Mouse (Mus musculus): Measurements from ENCODE around the gene Cdk5r2. TPM values are rescaled to one million over a fixed set of nuclear protein-coding genes. Genes with fewer than 3 reads are reported as not detected.
"Not testable (repeated sequence)": the region's sequence is repeated elsewhere in the genome, so short reads cannot be mapped to it uniquely, and the experiment has no call there.

Gene Cdk5r2
- polyA plus RNA-seq, 1 experiment from 2014 or later, result not detected

DNA sequence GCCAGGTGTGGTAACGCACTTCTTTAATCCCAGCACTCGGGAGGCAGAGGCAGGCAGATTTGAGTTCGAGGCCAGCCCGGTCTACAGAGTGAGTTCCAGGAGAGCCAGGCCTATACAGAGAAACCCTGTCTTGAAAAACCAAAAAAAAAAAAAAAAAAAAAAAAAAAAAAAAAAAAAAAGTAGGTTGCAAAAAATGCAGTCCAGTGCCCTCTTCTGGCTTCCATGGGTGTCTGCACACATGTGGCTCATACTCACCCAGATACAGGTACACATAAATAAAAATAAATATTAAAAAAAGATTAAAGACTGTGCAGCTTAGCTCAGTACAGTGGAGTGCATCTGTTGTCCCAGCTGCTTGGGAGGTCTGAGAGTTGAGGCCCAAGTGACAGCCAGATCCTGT, 31.1 kb upstream of the Cdk5r2 start:
- H3K4me1 ChIP-seq; H3K27me3 ChIP-seq (ENCODE audit: insufficient read depth, poor library complexity, severe bottlenecking); H3K9me3 ChIP-seq; H3K36me3 ChIP-seq; H3K27ac ChIP-seq; DNase-seq (ENCODE audit: low spot score); H3K4me3 ChIP-seq: not testable (repeated sequence)
- WGBS, result 95% methylated on average over 4 of the region's 4 CpGs

DNA sequence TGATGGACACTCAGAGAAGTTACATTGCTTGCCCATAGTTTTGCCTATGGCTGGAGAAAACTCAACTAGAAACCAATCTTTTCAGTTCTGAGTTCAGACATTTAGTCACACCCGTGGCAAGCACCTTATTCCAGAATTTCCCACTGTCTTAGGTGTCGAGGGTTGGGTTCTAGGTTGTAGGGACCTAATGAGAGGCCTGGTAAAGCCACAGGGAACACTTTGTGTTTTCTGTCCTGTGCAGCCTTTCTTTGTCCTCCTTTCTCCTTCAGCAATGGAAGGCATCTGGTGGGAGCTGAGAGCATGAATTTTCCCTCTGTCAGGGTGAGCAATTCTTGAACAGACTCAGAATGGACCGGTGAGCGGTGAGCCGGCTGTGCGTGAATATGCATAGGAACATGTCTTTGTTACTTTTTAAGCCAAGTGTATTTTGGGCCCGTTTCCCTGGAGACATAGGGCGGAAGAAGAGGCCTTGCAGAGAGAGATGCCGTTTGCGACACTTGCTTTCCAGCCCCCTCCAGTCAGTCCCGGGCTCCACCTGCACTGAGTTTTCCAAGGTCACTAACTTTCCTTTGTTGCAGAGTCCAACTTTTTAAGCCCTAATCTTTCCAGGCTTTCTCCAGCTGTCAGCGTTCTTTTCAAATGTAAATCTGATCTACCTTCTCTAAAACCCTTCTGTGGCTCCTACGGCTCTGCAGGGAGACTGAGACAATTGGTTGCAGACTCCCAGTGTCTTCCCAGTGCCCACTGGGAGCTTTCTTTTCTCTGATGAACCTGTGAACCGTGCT, 30.0 kb upstream of the Cdk5r2 start:
- Histone ChIP-seq H3K4me1 (no peaks in the 10 kb centered on the region), H3K27me3 (ENCODE audit: insufficient read depth, poor library complexity, severe bottlenecking) (no peaks in the 10 kb centered on the region), H3K4me3 (no peak overlapping the region; the same call in 1 of the 2 replicates), H3K27ac (no peak overlapping the region), H3K9me3 (no peaks in the 10 kb centered on the region), H3K36me3 (no peaks in the 10 kb centered on the region)
- no peak for DNase-seq (ENCODE audit: low spot score)
- 27% methylated on average over 14 of the region's 14 CpGs for WGBS

DNA sequence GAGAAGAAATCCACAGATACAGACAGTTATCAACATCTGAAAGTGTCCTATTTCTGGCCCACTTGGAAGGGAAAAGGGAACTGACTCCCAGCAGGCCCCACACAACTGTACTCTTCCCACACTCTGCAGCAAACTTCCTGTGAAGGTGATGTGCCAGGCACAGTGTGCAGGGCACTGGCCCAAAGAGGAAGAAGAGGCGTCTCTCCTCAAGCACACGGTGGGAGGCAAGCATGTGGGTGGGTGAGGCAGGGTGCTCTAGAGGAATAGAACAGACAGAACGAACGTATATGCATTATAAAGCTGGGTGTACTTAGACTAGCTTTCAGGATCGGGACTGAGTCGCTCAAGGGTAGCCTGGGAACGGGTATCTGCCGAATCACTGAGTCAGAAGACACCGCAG, 24.7 kb upstream of the Cdk5r2 start:
- no peak for DNase-seq (ENCODE audit: low spot score)
- no peaks in the 10 kb centered on the region for H3K4me1 ChIP-seq
- WGBS, result 70% methylated on average over 9 of the region's 9 CpGs
- no peaks in the 10 kb centered on the region for H3K27me3 ChIP-seq (ENCODE audit: insufficient read depth, poor library complexity, severe bottlenecking)
- no peak overlapping the region for H3K27ac ChIP-seq
- H3K36me3 ChIP-seq, result no peaks in the 10 kb centered on the region
- no peak overlapping the region for H3K4me3 ChIP-seq
- H3K9me3 ChIP-seq, result no peaks in the 10 kb centered on the region

DNA sequence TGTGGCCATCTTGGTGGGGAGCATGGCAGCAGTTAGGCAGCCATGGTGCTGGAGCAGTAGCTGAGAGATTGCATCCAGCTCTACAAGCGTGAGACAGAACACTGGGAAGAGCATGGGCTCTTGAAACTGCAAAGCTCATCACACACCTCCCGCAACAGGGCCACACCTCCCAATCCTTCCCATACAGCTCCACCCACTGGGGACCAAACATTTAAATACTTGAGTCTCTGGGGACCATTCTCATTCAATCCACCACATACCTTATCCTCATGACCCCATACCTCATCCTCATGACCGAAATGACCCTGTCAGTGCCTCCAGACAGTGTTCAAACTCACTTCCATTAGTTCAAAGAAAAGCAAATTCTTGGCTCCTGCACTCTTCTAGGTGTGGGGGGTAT, 21.5 kb upstream of the Cdk5r2 start:
- Histone ChIP-seq H3K27me3 (ENCODE audit: insufficient read depth, poor library complexity, severe bottlenecking) (peaks cover 4% of the 10 kb centered on the region; the same call in 1 of the 2 replicates), H3K36me3 (no peaks in the 10 kb centered on the region), H3K4me3 (no peak overlapping the region), H3K9me3 (no peaks in the 10 kb centered on the region), H3K4me1 (no peaks in the 10 kb centered on the region), H3K27ac (no peak overlapping the region)
- WGBS, result 65% methylated on average over 3 of the region's 3 CpGs
- no peak for DNase-seq (ENCODE audit: low spot score)

DNA sequence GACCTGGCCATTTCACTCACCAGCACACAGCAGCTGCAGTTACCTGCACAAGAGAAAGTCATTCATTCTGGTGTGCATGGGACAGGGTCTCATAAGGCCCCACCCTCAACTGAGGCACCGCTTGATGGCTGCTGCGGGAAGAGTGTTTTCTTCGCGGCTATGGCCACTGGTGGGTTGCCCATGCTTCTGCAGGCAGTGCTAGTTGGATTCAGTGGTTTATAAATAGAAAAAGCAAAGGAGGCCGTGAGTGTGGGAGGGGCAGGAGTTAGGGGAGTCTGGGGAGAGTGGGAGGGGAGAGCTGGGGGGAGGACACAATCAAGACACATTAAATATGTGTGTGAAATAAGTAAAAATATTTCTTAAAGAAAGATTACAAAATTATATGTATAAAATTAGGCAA, 11.6 kb upstream of the Cdk5r2 start:
- Histone ChIP-seq H3K36me3 (no peaks in the 10 kb centered on the region), H3K4me1 (no peaks in the 10 kb centered on the region), H3K27ac (no peak overlapping the region), H3K4me3 (no peak overlapping the region), H3K27me3 (ENCODE audit: insufficient read depth, poor library complexity, severe bottlenecking) (peaks cover 10% of the 10 kb centered on the region), H3K9me3 (no peaks in the 10 kb centered on the region)
- WGBS, result 73% methylated on average over 5 of the region's 5 CpGs
- DNase-seq (ENCODE audit: low spot score), result no peak

DNA sequence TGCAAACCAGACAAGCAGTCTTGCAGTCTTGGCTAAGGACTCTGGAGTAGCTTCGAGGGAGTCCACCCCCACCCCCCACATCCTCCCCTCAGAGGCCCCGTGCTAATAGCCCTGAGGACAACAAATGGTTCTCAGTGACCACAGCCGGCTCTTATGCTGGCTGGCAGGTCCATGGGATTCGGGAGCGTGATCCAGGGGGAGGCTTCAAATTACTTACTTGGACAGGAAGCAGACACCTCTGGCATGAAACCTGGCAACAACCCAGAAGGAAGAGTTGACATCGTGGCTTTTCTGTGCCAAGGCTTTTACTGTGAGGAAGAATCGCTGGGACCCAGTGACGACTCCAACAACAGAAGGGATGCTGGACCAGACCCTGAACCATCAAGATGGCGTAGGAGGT, 8.4 kb upstream of the Cdk5r2 start:
- 28% methylated on average over 9 of the region's 9 CpGs for WGBS
- Histone ChIP-seq H3K27ac (no peak overlapping the region), H3K36me3 (no peaks in the 10 kb centered on the region), H3K27me3 (ENCODE audit: insufficient read depth, poor library complexity, severe bottlenecking) (peaks cover 40% of the 10 kb centered on the region), H3K4me3 (no peak overlapping the region), H3K4me1 (no peaks in the 10 kb centered on the region), H3K9me3 (no peaks in the 10 kb centered on the region)
- DNase-seq (ENCODE audit: low spot score), result no peak

DNA sequence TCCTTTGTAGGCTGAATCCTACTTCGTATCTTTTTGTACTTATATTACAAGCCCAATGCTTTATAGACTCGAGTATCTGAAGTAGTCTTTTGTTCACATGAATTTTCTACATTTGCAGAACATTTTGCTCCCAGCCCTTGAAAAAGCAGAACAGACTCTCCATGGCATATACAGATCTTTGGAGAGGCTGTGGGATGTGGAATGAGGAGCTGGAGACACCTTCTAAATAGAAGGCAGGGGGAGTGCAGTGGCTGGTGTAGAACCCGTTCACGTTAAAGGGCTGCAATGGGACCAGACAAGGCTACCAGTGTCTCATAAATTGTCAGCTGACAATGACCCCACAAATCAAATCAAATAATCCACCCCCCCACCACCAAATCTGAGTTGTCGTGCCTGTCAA, 5.8 kb upstream of the Cdk5r2 start:
- H3K4me1 ChIP-seq, result no peaks in the 10 kb centered on the region
- H3K9me3 ChIP-seq, result no peaks in the 10 kb centered on the region
- DNase-seq (ENCODE audit: low spot score), result no peak
- H3K27me3 ChIP-seq (ENCODE audit: insufficient read depth, poor library complexity, severe bottlenecking), result peaks cover 63% of the 10 kb centered on the region
- H3K36me3 ChIP-seq, result no peaks in the 10 kb centered on the region
- no peak overlapping the region for H3K4me3 ChIP-seq
- H3K27ac ChIP-seq, result no peak overlapping the region
- 62% methylated on average over 5 of the region's 5 CpGs for WGBS

DNA sequence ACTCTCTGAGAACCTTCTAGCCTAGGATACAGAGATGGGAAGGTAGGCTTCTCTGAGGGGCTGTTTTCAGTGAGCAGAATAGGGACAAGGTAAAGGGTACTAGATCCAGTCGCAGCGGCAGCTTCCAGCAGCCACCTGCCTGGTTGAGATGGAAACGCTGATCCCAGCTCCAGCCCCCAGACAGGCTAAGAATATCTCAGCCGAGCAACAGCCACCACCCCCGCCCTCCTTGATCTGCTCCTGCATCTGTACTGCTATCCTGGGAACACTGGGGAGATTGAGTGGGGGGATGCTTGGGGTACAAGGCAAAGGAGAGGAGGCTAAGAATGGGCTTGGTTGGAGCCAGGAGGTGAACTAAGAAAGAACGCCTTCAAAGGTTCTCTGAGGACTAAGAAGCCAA, 4.5 kb upstream of the Cdk5r2 start:
- 12% methylated on average over 6 of the region's 6 CpGs for WGBS

DNA sequence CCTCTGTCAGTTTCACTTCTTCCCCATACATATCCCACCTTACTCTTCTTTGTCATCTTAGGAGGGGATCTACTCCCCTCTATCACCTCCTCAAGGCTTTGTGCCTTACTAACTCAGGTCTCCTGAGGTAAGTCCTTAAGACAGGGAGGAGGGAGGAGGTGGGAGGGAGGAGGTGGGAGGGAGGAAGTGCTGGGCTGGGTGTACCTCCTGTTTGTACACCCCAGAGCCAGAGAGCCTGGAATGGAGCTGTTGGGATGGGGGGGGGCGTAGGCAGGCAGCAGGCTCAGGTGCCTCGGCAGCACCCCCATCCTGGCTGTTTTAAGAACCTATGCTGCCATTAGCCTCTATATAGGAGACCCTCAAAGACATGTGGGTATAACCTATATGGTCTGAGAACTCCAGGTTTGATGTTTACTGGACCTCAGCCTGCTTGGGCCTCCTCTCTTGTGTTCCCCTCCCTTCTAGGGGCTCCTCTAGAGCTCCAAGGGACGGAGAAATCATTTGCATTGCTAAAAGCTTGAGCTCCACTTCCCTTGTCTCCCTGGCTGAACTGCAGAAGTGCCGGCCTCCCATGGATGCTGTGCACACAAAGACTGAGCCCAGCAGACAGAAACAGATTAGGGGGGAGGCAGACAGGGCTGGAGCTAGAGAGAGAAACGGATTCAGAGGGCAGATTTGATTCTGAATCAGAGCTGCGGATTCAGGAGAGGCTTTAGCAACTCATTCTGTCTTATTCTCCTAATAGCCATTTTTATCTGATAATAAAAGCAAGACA, 3.5 kb upstream of the Cdk5r2 start:
- H3K27me3 ChIP-seq (ENCODE audit: insufficient read depth, poor library complexity, severe bottlenecking), result peaks cover 83% of the 10 kb centered on the region
- 17% methylated on average over 6 of the region's 6 CpGs for WGBS
- DNase-seq (ENCODE audit: low spot score), result no peak

More for the DNA sequence above, 4.5 kb upstream of the Cdk5r2 start:
- Histone ChIP-seq H3K4me1 (peaks cover 6% of the 10 kb centered on the region), H3K9me3 (no peaks in the 10 kb centered on the region), H3K27me3 (ENCODE audit: insufficient read depth, poor library complexity, severe bottlenecking) (peaks cover 76% of the 10 kb centered on the region), H3K27ac (no peak overlapping the region), H3K4me3 (no peak overlapping the region), H3K36me3 (no peaks in the 10 kb centered on the region)
- no peak for DNase-seq (ENCODE audit: low spot score)

DNA sequence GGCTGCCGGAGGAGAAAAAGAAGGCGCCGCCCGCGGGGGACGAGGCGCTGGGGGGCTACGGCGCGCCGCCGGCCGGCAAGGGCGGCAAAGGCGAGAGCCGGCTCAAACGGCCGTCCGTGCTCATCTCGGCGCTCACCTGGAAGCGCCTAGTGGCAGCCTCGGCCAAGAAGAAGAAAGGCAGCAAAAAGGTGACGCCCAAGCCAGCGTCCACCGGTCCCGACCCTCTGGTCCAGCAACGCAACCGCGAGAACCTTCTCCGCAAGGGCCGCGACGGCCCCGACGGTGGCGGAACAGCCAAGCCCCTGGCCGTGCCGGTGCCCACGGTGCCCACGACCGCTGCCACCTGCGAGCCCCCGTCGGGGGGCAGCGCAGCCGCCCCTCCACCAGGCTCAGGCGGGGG, 422 bp downstream of the Cdk5r2 start:
- Histone ChIP-seq H3K4me1 (peaks cover 28% of the 10 kb centered on the region), H3K27ac (peak overlapping the region; percentile 59; the same call in 1 of the 2 replicates), H3K4me3 (peak overlapping the region; percentile 70), H3K9me3 (no peaks in the 10 kb centered on the region), H3K27me3 (ENCODE audit: insufficient read depth, poor library complexity, severe bottlenecking) (peaks cover 100% of the 10 kb centered on the region), H3K36me3 (no peaks in the 10 kb centered on the region)
- no peak for DNase-seq (ENCODE audit: low spot score)
- WGBS, result under 1% methylated on average over 48 of the region's 48 CpGs

More for the DNA sequence above, 3.5 kb upstream of the Cdk5r2 start:
- H3K36me3 ChIP-seq, result no peaks in the 10 kb centered on the region
- H3K4me3 ChIP-seq, result no peak overlapping the region
- H3K27ac ChIP-seq, result no peak overlapping the region
- H3K9me3 ChIP-seq, result no peaks in the 10 kb centered on the region
- H3K4me1 ChIP-seq, result peaks cover 16% of the 10 kb centered on the region

DNA sequence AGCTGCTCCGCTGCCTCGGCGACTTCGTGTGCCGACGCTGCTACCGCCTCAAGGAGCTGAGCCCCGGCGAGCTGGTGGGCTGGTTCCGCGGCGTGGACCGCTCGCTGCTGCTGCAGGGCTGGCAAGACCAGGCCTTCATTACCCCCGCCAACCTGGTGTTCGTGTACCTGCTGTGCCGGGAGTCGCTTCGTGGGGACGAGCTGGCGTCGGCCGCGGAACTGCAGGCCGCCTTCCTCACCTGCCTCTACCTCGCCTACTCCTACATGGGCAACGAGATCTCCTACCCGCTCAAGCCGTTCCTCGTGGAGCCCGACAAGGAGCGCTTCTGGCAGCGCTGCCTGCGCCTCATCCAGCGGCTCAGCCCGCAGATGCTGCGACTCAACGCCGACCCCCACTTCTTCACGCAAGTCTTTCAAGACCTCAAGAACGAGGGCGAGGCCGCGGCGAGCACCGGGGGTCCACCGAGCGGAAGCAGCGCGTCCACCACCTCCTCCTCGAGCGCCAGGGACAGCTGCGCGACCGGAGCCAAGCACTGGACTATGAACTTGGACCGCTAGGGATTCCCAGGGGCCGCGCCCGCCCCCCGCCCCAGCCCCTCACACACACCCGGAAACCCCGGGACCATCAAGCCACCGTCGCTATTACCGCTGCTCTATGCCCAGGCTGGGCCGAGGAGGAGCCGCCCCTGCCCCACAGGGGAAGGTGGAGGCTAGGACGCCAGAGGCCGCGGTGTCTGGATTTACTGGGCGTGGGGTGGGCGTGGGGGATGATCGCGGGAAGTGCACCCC, 1.1 kb downstream of the Cdk5r2 start:
- DNase-seq (ENCODE audit: low spot score), result no peak
- Histone ChIP-seq H3K27ac (no peak overlapping the region), H3K27me3 (ENCODE audit: insufficient read depth, poor library complexity, severe bottlenecking) (peaks cover 100% of the 10 kb centered on the region), H3K36me3 (no peaks in the 10 kb centered on the region), H3K4me3 (peak overlapping the region; percentile 70), H3K9me3 (no peaks in the 10 kb centered on the region), H3K4me1 (peaks cover 28% of the 10 kb centered on the region)
- under 1% methylated on average over 74 of the region's 74 CpGs for WGBS

DNA sequence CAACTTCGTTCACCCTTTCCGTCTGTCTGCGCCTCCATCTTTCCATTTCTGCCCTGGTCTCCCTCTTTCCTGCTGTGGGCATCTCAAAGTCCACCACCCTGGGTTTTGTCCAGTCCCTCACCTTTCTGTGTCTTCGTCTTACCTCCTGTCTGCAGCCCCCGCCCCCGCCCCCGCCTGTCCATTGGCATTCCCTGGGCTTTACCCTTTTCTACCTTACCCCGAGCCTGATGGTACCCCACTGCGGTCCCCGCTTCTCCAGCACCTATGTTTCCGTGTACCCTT, 1.6 kb downstream of the Cdk5r2 start:
- Histone ChIP-seq H3K27me3 (ENCODE audit: insufficient read depth, poor library complexity, severe bottlenecking) (peaks cover 97% of the 10 kb centered on the region), H3K27ac (no peak overlapping the region), H3K9me3 (no peaks in the 10 kb centered on the region), H3K4me3 (peak overlapping the region; percentile 70), H3K4me1 (peaks cover 28% of the 10 kb centered on the region), H3K36me3 (no peaks in the 10 kb centered on the region)
- DNase-seq (ENCODE audit: low spot score), result no peak
- WGBS, result 2% methylated on average over 11 of the region's 11 CpGs

DNA sequence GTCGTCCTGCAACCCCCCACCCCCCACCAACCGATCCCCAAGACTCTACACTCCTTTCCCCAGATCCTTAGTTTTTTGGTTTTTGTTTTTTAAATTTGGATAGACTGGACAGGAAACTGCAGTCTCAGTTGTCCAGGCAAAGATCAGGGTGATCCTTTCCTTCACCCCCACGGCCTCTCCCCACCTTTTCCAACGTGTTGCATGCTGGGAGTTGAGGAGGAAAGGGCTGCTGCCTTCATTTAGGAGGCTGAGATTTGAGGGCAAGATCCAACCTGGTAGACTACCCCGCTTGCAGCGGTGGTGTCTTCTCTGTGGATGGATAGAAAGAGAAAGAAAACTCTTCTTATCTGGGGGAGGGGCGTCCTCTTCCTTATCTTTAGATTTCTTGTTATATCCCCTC, 2.1 kb downstream of the Cdk5r2 start:
- peaks cover 93% of the 10 kb centered on the region for H3K27me3 ChIP-seq (ENCODE audit: insufficient read depth, poor library complexity, severe bottlenecking)
- no peak overlapping the region for H3K27ac ChIP-seq
- H3K9me3 ChIP-seq, result no peaks in the 10 kb centered on the region
- no peaks in the 10 kb centered on the region for H3K36me3 ChIP-seq
- no peak overlapping the region for H3K4me3 ChIP-seq
- DNase-seq (ENCODE audit: low spot score), result no peak
- H3K4me1 ChIP-seq, result peaks cover 28% of the 10 kb centered on the region
- 2% methylated on average over 7 of the region's 7 CpGs for WGBS

Measured in heart, embryonic 10.5 days (tissue).